Mouse (Mus musculus): ENCODE measurements around the gene Cxcl16.
"Not testable (repeated sequence)": the region's sequence is repeated elsewhere in the genome, so short reads cannot be mapped to it uniquely, and the experiment has no call there.

The Cxcl16 gene

DNA sequence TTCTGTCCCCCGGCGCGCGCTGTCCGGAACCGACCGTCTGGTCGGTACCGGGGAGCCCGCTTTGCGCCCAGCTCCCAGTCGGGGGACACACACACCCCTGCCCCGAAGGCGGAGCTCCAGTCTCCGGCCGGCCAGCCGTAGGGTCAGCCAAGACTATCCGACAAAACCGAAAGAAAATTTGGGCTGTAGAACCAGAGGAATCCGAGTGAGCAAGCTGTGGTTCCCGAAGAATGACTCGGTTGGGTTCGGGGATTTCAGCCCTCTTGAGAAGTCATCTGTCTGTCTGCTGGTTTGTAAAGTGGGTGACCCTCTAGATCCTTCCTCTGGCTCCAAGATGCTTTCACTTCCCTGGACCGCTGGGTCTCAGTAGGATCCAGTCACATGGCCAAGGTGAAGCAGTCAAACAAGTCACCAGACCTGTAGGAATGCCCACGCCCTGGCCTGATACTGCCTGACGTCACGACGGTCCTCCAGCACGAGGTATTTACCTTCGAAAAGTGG lies at the start of gene Cxcl16:
TSS of gene Cxcl16 (minus strand) at position 384 of the 501 bp plus-strand sequence.
- DNase-seq (ENCODE audit: low spot score) = peak; percentile 63

DNA sequence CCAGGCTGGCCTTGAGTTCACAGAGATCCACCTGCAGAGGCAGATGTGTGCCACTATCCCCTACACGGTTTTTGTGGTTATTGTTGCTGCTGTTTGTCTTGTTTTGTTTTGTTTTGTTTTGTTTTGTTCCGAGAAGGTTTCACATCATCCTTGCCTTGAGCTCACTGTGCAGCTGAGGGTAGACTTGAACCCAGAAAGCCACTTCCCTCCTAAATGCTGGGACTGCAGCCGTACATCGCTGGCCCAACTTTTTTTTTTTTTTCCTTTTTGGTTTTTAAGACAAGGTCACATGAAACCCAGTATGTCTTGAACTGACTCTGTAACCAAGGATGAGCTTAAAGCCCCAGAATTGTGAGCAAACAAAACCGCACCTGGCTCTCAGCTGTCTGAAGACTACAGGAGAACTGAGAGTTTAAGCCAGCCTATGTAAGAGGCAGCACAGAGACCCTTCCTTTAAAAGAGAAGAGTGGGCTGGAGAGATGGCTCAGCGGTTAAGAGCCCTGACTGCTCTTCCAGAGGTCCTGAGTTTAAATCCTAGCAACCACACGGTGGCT lies 47.3 kb upstream of the Cxcl16 start:
- DNase-seq (ENCODE audit: low spot score) = no peak

- DNase-seq (ENCODE audit: low spot score) = peak; percentile 81
Measured at GRCm38 (mm10) chr11:70506385-70506784, 46.6 kb upstream of the Cxcl16 start.

DNA sequence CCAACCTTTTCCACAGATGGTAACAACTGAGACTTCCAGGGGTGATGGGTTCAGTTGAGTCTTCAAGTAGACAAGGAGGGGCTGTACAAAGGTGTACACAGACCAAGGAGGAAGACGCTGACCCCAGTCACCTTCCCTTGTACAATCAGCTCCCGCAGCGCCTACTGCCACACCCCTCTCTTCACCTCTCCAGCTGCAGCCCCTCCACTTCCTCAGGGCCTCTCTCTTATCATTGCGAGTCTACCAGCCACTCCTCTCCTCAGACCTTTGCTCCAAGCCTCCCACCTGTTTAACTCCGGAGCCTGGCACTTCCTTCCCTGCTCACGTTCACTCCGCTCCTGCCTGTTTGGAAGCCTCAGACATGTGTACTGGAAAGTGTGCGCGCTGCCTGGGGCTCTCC lies 45.2 kb upstream of the Cxcl16 start, which contains the start of gene Tm4sf5:
TSS of gene Tm4sf5 (plus strand) at position 275 of the 400 bp plus-strand sequence.
- no peak for DNase-seq (ENCODE audit: low spot score)

GRCm38 (mm10) chr11:70502018-70502417 lies 42.2 kb upstream of the Cxcl16 start:
- DNase-seq (ENCODE audit: low spot score) = no peak

GRCm38 (mm10) chr11:70500476-70500812 lies 40.7 kb upstream of the Cxcl16 start:
- no peak for DNase-seq (ENCODE audit: low spot score)

- peak; percentile 46 for DNase-seq (ENCODE audit: low spot score)
Measured at GRCm38 (mm10) chr11:70499566-70500475, 40.0 kb upstream of the Cxcl16 start.

DNA sequence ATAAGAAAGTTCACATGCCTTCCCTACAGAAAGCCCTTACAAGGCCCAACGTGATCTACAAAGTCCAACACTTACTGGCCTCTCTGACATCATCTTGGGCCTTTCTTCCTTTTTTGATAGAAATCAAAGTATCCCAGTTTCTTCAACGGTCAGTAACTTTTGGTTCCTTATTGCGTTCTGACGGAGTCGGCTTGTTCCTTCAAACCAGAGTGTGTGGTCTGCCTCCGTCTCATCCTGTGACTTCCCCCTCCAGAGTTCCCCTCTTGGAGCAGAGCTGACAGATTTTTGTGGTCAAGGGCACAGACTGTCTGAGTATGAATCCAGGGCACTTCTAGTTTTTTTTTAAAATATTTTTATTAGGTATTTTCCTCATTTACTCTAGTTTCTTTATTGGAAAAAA lies 29.9 kb upstream of the Cxcl16 start:
- no peak for DNase-seq (ENCODE audit: low spot score)

GRCm38 (mm10) chr11:70489138-70489537 lies 29.4 kb upstream of the Cxcl16 start:
- DNase-seq (ENCODE audit: low spot score) = no peak

- no peak for DNase-seq (ENCODE audit: low spot score)
Measured at GRCm38 (mm10) chr11:70487816-70488215, 28.0 kb upstream of the Cxcl16 start.

DNA sequence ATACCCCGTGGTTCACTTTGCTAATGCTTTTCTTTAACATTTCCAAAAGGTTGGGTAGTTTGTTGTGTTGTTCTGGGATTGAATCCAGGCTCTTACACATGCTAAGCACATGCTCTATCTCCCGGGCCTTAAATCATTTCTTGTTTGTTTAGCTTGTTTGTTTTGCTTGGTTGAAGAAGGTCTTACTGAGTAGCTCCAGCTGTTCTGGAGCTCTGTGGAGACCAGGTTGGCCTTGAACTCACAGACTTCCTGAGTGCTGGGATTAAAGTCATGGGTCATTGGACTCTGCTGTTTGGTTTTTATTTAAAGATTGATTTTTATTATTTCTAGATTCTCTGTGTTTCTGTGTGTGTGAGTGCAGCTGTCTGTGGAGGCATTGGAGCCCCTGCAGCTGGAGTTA lies 25.7 kb upstream of the Cxcl16 start:
- DNase-seq (ENCODE audit: low spot score) = no peak

DNA sequence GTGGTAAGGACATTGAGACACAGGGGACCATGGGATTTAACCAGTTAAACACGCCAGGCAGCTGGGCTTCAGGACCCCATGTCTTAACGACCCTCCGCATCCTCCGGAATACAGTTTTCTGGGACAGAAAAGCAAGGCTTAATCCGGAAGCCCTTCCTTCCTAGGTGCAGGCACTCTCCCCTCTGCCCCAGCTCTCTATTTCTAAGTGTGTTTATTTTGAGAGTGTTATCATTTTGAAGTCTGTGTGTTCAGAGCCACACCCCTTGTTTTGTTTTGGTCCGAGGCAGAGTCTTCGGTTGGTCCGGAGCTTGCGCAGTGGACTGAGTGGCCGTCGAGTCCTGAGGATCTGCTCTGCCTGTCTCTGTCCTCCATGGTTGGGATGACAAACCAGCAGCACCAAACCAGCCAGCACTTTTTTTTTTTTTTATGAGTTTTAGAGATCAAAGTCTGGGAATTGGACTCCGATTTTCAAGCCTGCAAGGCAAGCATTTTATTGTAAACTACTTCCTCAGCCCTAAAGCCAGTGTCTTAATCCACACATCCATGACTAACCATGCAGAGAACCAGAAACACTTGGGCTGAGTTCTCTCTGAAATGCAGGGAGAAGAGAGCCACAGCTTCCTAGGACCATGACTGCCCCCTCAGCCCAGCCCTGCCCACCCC lies 15.2 kb upstream of the Cxcl16 start:
- no peak for DNase-seq (ENCODE audit: low spot score)

GRCm38 (mm10) chr11:70473291-70473690 lies 13.5 kb upstream of the Cxcl16 start:
- DNase-seq (ENCODE audit: low spot score) = not testable (repeated sequence)

- no peak for DNase-seq (ENCODE audit: low spot score)
Measured at GRCm38 (mm10) chr11:70472716-70473115, 12.9 kb upstream of the Cxcl16 start.

GRCm38 (mm10) chr11:70469764-70470163 lies 10.0 kb upstream of the Cxcl16 start:
- no peak for DNase-seq (ENCODE audit: low spot score)

GRCm38 (mm10) chr11:70467902-70468619 lies 8.3 kb upstream of the Cxcl16 start:
- no peak for DNase-seq (ENCODE audit: low spot score)

GRCm38 (mm10) chr11:70465824-70466223 lies 6.0 kb upstream of the Cxcl16 start:
- DNase-seq (ENCODE audit: low spot score) = peak; percentile 33

- DNase-seq (ENCODE audit: low spot score) = no peak
Measured at GRCm38 (mm10) chr11:70465211-70465610, 5.4 kb upstream of the Cxcl16 start.

- no peak for DNase-seq (ENCODE audit: low spot score)
Measured at GRCm38 (mm10) chr11:70463970-70464369, 4.2 kb upstream of the Cxcl16 start.

DNA sequence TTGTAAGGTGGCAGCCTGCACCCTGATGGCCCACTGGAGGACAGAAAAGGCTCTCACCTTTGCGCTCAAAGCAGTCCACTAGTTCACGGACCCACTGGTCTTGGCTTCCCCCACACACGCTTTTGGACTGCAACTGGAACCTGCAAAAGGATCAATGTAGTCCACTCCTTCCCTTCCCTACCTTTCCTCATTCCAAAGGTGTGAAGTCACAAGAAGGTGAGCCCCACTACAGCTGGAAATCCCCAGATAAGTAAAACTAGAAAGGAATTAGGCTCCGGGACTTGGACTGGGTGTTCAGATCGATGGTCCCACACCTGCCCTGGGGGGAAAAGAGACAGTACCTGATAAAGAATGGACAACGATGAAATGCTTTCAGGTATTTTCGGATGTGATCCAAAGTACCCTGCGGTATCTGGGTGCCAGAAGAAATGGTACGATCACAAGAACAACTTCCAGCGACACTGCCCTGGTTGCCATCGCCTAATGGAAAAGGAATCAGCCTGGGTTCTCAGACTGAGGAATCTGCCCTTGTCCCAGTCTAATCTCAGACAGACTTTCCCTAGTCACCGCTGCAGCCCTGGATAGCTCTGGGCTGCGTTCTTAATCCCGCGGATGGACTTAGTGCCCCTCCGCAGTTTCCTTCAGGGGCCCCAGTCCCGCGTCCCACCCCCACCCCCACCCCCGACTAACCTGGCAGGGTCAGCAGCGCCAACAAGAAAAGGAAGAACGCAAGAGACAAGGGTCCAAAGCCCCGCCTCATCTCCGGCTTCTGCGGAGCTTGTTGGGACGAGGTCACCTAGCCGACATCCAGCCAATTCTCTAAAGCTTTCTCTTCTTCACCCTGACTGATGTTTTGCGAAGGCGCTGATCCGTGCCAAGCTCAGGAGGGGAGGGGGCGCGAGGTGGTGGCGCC lies 840 bp downstream of the Cxcl16 start, which contains the start of gene Zmynd15:
TSS of gene Zmynd15 (plus strand) at position 746 of the 913 bp plus-strand sequence.
- DNase-seq (ENCODE audit: low spot score) = peak; percentile 13

All from urinary bladder, postnatal 14 days (tissue).